Mouse (Mus musculus) urinary bladder, postnatal 10 days (tissue): ENCODE measurements around the gene Hoxa6.

Source experiments
- DNase-seq: peaks from one replicate; pipeline ENCODE4 v3.0.0; 2022; ENCODE audit warnings: low spot score

Hoxa6 gene

DNA sequence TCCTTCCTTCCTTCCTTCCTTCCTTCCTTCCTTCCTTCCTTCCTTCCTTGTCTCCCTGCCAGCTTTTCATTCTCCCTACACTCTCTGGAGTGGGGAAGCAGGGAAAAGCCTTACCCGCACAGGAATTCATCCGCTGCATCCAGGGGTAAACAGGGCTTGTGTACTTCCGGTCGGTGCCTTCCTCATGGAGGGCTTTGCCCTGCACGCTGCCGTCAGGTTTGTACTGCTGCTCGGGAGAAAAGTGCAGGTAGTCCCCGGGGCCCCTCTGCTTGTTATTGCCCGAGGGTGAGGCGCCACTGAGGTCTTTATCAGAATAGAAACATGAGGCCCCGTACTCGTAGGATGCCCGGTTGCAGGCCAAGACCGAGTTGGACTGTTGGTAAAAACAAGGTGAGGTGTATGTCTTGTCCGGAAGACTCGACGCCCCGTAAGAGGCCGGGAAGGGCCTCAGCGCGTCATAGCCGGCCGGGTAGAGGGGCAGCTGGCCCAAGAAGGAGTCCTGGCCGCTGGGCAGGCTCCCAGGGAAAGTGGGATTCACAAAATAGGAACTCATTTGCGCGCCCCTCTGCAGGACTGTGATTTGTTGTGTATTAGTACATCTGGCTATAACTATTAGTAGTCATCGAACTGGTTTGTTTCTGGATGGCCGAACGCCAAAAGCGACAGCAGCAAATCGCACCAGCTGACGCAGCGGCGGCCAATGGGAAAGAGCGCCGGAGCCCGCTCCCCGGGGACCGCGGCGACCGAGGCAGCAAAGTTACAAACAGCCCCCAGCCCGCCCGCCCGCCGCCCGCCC lies at the start of gene Hoxa6:
Hoxa6 (minus strand) TSS at position 651 of the 796 bp plus-strand sequence.
- DNase-seq = no peak

DNA sequence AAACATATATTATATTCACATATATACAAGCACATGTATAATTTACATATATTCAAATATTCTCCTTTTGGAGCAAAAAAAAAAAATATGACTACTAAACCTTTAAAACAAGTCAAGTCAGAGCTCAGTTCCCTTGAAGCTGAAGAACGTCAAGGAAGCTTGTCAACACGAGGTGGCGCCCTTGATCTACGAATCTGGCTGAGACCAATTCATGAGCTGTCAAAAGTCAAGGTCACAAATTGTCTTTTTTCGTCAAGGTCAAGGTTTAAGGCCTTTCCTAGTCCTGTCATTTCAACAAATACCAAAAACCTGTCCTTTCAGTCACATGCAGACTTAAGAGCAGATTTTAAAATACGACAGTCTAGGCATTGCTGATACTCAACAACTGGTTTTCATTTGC lies 48.4 kb upstream of the Hoxa6 start:
- DNase-seq = no peak

DNA sequence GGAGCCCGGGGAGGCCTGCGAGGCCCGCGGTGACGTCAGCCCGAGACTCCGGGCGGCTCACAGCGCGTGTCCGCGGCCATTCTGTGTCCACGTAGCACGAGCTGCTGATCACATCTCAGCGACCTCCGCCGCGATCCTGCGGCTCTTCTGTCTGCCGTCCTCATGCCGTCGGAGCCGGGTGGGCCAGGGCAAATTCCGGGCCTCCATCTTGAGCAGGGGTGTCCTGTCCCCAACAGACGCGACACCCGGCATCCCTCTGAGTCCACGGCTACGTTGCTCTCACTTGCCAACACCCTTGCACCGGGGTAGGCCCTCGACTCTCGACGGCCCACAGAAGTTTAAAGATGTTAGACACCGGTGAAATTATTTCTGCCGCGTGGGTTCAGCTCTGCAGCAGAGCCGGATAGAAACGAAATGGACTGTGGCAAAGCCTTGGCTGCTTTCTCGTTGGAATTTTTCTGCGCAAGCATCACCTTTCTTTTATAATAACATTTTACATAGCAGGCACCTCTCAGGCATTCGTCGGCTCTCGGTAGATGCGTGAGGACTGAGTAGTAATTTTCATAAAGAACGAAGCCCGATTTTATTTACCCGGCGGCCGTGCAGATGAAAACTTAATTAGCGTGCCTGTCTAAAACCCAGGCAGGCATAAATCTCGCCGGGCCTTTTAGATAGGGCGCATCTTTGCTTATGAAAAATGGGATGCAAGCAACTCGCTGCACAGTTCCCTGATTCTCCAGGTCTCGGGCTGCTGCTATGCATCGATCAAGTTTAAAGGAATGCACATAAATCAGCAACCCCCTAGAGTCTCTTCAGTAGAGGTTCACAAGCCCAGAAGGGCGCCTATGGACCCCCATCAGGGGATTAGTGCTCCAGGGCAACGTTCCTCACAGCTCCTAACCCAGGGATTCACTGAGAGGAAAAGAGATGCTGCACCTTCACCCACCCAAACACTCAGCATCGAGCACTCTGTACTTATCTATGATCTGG lies 45.3 kb upstream of the Hoxa6 start:
- peak; percentile 16 for DNase-seq

DNA sequence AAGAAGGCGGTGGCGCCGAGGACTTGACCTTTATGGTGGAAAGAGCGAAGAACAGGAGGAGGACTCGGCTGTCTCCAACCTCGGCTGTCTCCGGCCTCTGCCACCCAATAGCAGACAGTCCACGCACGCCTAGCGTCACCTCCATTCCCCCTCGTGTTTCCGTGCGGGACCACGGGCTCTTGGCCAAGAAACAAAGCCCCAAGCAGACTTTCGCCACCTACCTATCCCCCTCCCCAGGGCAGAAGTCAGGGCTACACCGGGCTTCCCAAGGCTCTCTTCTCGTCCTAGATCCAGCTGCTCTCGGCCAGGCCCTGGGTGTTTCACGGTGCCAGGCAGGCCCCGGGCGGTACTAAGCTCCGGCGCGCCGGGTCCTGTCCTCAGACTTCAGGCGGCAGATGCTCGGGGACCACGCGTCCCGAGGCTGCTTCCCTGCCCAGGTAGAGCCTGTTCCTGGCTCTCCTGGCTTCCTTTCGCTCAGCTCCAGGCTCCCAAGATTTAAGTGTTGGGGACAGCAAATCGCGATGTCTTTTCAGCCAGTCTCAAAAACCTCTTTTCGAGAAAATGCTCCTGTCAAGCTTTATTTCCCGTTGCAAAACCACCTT lies 44.4 kb upstream of the Hoxa6 start:
- peak; percentile 14 for DNase-seq

DNA sequence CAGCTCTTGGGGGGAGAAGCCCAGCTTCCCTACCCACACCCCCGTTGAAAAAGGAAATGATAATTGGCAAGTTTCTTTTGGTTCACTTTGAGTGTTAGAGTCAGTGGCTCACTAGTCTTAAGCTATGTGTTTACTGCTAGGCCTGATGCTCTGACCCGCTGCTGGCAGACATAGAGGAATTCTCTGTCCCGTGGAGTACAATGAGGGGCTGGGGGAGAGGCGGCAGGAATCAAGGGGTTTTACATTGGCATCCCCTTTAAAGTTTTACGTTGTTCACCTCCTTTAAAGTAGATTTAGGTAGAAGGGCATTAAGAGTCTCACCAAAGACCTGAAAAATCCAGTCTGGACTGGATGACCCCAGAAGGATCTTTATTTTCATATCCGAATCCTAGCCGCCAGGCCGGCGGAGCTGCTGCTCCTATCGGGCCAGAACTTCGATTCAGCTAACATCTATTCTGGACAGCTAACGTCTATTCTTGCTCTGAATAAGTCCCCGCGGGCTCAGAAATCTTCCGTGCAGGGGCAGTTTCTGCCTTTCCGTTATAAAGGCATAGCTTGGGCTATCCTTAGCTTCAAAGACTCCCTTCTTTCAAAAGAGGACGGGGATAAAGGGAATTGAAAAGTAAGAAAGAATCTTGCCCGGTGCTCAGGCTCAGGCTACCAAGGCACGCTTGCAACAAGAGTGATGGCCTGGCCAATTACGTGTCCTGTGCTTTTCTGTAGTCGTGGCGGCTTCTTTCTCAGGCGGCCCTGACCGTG lies 43.7 kb upstream of the Hoxa6 start:
- DNase-seq = peak; percentile 8

DNA sequence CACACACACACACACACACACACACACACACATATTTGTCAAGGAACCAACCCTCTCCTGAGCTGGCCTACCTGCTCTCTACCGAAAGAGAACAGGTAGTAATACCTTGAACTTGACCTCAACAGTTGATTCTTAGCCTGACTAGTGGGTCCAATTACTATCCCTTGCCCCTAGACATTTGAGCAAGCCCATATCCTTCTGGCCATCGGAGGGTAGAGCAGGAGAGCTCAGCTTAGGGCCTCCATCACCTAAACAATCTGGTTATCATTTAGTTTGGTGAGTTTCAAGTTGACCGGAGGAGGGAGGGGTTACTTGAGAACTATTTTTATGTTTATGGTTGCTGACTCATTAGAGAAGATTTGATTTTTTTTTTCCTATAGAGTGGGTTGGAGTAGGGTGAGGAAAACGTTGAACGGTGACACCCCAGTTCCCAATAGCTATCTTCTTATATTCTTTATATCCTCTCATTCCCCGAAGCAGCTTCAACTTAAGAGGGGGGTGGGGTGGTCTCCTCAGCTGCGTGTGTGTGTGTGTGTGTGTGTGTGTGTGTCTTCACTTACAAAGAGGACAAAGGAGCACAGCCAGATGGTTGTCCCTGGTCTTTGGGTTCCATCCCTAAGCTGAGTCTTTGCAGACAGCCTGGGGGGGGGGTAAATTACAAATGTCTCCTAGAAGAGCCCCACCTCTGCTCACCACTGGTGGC lies 42.8 kb upstream of the Hoxa6 start:
- DNase-seq = peak; percentile 6

DNA sequence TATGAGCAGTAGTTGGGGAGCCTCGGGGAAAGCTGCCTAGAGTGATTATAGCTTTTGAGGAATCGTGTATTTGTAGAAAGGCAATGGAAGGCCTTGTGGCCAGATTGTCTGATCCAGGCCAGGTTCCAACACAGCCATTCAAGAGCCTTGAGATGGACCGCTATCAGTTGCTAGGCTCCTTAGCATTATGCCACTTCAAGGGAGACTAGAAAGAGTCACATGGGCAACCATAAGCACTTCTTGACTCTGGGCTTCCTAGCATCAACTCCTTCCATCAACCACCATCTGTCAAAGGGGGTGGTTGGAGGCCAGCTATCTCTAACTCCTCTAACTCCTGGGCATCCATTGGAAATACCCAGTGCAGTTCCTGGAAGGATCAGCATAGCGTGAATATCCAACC lies 41.3 kb upstream of the Hoxa6 start:
- no peak for DNase-seq

DNA sequence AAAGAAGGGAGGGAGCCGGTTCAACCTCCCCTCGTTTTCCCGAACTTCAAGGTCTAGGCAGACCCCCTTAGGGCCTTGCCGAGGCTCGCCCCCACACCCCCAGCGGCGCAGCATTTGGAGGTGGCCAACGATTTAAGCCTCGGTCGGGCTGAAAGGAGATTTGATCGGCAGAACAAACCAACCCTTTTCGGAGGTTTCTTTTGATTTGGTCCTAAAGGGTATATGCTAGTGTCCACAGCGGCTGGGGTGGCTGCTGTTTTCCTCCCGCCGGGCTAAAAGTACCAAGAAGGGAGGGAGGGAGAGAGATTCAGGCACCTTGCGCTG lies 40.9 kb upstream of the Hoxa6 start:
- peak; percentile 7 for DNase-seq

DNA sequence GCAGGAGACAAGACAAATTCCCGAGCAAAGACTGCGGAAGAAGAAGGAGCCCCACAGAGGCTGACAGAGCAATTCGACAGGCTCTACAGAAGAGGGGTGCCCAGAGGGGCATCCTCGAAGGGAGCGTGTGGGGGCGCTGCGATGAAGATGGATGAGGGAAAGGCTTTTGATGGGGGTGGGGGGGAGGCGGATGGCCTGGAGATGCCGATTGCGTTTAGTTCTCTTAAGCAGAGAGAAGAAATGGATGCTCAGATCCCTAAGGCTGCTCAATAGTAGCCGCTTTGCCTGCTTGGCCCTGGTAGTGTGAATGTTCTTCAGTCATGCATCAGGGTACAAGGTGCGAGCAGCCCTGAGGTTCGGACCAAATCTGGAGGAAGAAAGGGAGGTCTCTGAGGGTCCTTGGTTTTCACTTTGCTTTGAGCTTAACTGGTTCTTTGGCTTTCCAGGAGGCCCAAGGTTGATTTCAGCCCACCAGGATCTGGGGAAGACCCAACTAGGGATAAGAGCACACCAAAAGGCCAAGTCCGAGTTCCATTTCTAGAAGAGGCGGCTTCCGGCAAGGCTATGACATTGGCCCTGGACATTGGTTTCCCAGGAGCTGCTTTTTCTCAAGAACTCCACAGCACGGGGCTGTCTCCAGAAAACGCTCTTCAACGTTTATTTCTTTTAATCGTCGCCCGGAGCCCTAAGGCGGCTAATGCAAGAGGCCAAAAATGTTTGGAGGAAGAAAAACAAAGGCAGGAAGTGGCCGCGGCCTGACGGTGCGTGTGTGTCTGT lies 40.3 kb upstream of the Hoxa6 start:
- peak; percentile 8 for DNase-seq

DNA sequence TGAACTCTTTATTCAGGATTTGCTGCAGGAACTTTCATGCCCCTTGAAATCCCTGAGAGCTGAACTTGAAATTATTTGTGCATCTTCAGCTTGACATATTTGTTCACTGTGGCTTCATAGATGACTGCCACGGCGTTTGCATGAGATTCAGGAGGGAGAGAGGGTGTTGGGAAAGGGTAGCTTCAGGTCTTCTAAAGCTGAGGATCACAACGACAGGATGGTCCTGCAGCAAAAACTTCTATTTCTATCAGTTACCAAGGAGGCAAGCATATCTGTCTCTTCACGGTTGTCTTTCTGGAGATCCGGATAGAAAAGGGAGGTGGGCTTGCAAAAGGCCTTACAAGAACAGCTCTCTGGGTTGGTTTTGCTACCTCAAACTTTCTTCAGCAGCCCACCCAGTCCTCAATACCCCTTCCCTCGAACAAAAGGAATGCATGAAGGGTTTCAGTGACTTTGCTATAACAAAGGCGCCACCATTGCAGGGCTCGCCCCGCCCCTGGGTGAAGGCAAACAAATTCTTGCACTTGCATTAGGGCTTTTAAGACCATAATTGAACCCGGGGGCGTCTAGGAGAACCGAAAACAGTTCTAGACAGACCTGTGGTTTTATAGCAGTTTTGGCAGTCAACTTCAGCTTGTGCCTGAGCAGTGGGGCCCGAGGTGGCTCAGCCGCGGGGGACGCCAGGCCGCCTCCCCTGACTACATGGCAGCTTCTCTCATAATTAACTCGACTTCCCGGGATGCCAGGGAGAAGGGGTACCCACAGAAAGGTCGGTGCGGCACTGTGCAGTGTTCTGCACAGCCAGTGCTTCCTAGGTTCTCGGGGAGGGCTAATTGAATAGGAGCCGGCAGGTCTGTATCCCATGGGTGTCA lies 39.5 kb upstream of the Hoxa6 start:
- DNase-seq = peak; percentile 8

DNA sequence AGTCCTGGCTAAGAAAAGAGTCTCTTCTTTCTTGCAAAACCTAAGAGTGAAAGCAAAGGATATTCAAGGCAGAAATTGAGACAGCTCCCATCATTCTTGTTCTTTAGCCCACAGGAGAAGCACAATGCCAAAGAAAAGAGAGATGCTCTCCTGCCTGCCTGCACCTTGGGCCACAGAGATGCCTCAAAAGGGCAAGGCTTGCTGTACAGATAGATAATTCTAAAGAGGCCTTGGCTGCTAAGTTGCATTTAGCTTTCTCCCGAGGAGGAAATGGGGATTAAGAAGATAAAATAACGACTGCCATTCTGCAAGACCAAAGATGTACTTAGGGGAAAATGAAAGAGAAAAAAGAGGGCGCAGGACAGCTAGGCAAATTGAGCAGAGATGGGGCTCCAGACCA lies 38.4 kb upstream of the Hoxa6 start:
- DNase-seq = no peak

DNA sequence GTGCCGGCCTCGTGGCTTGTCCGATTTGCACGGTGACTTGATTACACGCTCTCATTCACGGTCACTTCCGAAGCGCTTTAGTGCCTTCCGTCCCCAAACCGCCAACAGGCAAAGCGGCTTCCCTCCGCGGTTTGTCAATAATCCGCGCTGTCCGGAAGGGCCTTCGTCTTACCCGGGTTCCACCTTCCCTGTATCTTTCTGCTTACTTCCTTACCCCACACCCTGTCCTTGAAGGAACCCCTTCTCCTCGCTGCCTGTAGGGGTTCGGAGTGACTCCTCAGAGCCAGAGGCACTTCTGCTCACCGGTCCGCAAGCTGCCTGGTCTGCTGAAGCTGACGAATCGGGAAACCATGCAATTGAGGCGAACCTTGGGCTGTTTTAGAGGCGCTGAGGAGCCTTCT lies 37.9 kb upstream of the Hoxa6 start:
- peak; percentile 11 for DNase-seq

DNA sequence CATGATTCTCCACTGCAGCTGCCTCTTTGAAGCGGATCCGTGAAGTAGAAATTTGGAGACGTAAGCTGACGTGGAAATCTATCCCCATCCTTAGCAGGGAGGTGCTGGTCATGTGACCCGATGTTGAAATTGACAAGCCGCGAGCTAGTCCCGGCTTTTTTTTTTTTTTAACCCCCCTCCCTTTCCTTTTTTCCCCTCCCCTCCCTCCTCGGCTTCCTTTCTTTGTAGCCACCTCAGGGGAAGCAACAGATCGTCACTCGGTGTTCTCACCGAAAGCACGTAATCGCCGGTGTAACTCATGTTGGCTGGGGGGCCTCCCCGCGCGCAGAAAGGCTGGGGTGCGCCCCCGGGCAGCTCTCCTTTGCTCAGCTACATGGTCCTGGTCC lies 37.2 kb upstream of the Hoxa6 start, which contains the start of gene Hoxa11:
Hoxa11 (minus strand) TSS at position 54 of the 386 bp plus-strand sequence.
- DNase-seq = peak; percentile 21

DNA sequence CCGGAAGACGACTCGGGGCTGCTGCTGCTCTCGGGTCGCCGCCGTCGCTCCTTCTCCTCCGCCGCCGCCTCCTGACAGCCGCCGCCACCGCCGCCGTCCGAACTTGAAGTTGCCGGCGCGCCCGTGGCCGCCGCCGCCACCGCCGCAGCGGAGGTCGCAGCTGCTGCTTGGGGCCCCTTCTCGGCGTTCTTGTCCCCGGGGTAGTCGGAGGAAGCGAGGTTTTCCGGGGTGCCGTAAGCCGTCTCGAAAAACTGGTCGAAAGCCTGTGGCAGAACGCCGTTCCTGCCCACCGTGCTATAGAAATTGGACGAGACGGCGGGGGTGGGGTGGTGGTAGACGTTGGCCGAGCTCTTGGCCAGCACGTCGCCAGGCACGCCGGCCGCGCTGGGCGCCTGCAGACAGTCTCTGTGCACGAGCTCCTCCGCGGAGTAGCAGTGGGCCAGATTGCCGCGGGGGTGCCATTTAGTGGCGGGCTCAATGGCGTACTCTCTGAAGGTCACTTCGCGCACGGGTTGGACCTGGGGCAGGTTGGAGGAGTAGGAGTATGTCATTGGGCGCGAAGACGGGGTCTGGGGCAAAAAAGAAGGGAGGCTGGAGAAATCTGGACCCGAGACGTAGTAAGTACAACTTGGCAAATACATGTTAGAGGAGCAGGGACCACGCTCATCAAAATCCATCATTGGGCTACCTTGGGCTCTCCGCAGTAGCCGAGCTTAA lies 36.7 kb upstream of the Hoxa6 start:
- peak; percentile 15 for DNase-seq

DNA sequence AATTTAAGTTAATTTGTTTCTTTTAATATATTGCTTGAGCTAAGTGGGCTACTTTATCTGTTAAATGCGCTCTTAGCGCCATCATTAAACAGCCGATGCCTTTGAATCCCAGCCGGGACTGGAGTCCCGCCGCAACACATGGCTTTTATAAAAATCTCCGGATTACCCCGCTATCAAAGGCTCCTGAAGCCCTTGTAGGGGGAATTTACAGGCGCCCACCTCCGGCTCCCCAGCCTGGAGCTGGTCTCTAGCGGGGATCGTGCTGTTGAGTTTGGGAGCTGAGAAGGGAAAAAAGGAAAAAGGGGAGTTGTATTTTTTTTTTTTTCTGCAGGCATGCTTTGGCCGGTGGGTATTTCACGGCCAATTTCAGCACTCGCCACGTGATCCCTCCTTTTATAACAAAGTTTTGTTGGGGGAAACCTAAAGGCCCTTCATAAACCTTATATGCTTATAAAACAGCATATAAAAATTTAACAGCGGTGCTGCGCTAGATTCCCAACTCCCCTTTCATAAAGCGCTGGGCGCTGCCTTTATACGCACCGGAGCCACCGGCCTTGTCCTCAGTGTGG lies 36.0 kb upstream of the Hoxa6 start:
- DNase-seq = peak; percentile 8

DNA sequence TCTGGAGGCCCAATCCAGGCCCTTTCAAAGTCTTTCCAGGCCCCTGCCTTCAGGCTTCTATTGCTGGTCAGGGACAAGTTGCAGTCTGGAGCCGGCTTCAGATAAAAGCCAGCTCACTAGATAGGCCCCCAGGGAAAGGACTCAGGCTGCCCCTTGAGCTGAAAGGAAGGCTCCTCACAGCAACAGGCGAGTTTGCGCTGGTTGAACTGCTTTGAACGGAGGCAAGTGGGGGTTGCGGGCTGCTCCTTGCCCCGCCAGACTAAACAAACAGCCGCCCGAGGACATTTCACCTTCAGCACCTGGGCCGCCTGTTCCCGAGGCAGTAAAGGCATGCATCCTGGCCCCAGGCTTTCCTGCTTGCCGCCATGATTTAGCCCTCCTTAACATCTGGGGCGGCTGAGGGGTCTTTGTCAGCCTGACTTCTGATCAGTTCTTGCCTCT lies 35.2 kb upstream of the Hoxa6 start:
- DNase-seq = peak; percentile 10

DNA sequence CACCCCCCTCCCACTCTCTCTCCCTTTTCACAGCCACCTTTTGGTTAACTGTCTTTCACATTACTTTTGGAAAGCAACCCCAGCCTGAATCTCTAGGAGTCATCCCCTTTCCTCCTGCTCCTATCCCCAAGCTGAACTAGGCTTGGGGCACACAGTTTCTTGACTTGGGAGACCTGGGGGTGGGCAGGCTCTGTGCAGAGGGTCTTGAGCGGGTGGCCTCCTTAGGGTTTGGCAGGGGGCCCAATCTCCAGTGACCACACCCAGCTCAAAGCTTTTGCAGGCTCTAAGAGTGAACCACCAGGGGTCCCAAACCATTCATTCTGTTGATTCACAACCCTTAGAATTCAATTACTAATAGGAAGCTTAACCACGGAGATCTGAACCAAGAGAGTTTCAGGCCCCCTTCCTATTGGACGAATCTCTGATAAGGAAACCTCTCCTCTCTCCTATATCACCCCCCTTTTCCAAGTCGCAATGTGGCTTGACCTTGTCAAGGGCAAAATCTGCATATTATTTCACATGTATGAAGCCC lies 34.3 kb upstream of the Hoxa6 start:
- peak; percentile 8 for DNase-seq

DNA sequence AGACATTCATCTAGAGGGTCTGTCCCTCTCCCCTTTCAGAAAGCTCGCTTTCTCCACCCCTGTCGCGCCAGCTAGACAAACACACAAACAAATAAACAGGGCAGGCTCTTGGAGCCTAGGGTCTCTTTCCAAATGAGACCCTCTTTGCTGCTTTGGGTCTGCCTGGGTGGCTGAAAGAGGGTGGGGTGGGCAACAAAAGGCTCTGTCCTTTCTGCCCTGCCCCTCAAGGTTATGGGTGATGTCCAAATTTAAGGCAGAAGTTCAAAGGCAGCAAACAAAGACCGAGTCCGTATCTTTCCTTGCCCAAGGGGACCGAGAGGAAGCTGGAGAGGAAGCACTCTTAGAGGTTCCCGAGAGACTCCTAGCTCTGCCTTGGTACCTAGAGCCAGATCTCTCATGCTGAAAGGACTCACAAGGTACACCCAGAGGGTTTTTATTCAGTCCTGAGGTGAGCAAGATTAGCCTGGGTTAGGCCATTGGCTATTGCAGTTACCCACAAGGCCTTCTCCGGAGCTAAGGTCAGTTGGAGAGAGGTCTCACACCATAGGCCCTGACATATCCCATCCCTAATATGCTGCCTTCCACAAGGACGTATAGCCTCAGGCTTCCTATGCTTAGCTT lies 32.6 kb upstream of the Hoxa6 start:
- peak; percentile 7 for DNase-seq
